Mouse (Mus musculus) liver, embryonic 15.5 days (tissue): ENCODE measurements around the gene Klhl23. TPM values are rescaled to one million over a fixed set of nuclear protein-coding genes. Genes with fewer than 3 reads are reported as not detected.

Experiments
- ATAC-seq: fragments of 200-750 bp; cut with Nextera tagmentation; 2 replicates; pipeline ENCODE4 v1.8.0; 2017; ENCODE audit warnings: moderate number of reproducible peaks, mild to moderate bottlenecking, moderate library complexity; ENCODE audit not compliant: insufficient read depth
- H3K27ac ChIP-seq: fragments of 300-500 bp; sonication (generic); replicated peaks from 2 replicates; pipeline ENCODE4 v1.5.1; 2015; ENCODE audit warnings: mild to moderate bottlenecking, inconsistent platforms
- H3K27me3 ChIP-seq: fragments of 300-500 bp; sonication (generic); 2 replicates; pipeline ENCODE4 v1.6.1; 2015; ENCODE audit warnings: mild to moderate bottlenecking, inconsistent platforms
- H3K36me3 ChIP-seq: fragments of 300-500 bp; sonication (generic); replicated peaks from 2 replicates; pipeline ENCODE4 v1.6.1; 2015; ENCODE audit warnings: moderate library complexity, mild to moderate bottlenecking, inconsistent platforms
- H3K4me1 ChIP-seq: fragments of 300-500 bp; sonication (generic); replicated peaks from 2 replicates; pipeline ENCODE4 v1.6.1; 2015; ENCODE audit warnings: inconsistent platforms
- H3K4me2 ChIP-seq: fragments of 300-500 bp; sonication (generic); 2 replicates; pipeline ENCODE4 v1.6.1; 2015; ENCODE audit warnings: moderate library complexity, mild to moderate bottlenecking, inconsistent platforms
- H3K4me3 ChIP-seq: fragments of 300-500 bp; sonication (generic); replicated peaks from 2 replicates; pipeline ENCODE4 v1.5.1; 2015; ENCODE audit warnings: mild to moderate bottlenecking, inconsistent platforms
- H3K9ac ChIP-seq: fragments of 300-500 bp; sonication (generic); 2 replicates; pipeline ENCODE4 v1.6.1; 2015; ENCODE audit warnings: moderate library complexity, mild to moderate bottlenecking, inconsistent platforms
- H3K9me3 ChIP-seq: fragments of 300-500 bp; sonication (generic); replicated peaks from 2 replicates; pipeline ENCODE4 v1.6.1; 2016; ENCODE audit warnings: inconsistent platforms
- WGBS: fragments of 180-500 bp; shearing (Covaris S2); methylation state at CpG from one replicate; pipeline ENCODE4 v1.1.7; 2015; ENCODE audit warnings: mixed read lengths; ENCODE audit not compliant: insufficient replicate concordance; 5-methylcytosine and 5-hydroxymethylcytosine counted together
- polyA plus RNA-seq: library from polyadenylated mRNA; unstranded; fragments of >200 nt; fragmentation: Nextera tagmentation; extraction: Ambion mirVana; gene quantifications from 2 replicates; pipeline ENCODE4 v1.2.1, GENCODE M21; 2015

The Klhl23 gene
- polyA plus RNA-seq, 1 experiment from 2014 or later, result 19.4 TPM

DNA sequence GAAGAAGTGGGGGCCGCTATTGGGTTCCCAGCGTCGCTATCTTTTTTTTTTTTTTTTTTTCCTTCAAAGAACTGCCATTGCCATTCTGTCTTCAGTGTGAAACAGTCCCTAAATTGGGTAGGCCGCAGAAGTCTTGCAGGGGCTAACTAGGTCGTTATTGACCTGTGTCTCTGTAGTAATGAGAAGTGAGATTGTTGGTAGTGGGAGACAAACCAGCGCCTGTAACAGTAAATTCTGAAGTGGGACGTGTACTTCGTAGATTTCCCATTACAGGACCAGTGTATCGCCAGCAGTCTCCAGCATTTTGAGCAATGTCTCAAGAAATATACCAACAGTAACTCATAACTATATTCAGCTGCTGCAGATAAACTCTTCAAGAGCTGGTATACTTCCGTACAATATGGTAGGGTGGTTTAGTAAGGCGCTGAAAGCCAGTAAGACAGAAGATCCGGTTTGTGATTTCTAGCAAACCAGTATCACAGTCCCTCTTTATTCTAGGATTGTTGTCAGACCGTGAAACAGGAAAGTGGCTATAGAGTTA, 40.4 kb downstream of the Klhl23 start:
- no peak for ATAC-seq

DNA sequence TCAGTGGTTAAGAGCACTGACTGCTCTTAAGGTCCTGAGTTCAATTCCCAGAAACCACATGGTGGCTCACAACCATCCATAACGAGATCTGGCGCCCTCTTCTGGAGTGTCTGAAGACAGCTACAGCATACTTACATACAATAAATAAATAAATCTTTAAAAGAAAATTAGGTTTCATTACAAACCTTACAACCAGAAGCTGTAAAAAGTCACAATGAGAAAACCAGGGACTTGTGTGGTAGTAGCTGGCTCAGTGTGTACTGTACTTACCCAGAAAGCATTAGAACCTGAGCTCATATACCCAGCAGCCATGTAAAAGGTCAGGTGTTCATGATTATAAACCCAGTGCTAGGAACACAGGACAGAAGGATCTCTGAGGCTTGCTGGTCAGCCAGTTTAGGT, 62.2 kb downstream of the Klhl23 start:
- no peak for ATAC-seq
- 33% methylated on average over 2 of the region's 2 CpGs for WGBS
- H3K27me3 ChIP-seq, result no peaks in the 10 kb centered on the region
- peaks cover 19% of the 10 kb centered on the region for H3K4me1 ChIP-seq
- H3K36me3 ChIP-seq, result peaks cover 12% of the 10 kb centered on the region; the same call in 1 of the 2 replicates
- peak overlapping the region; percentile 82 for H3K4me3 ChIP-seq
- H3K9me3 ChIP-seq, result no peaks in the 10 kb centered on the region
- H3K27ac ChIP-seq, result peak overlapping the region; percentile 76
- peak overlapping the region; percentile 78 for H3K4me2 ChIP-seq
- peak overlapping the region; percentile 93; the same call in 1 of the 2 replicates for H3K9ac ChIP-seq

More for the DNA sequence above, 40.4 kb downstream of the Klhl23 start:
- Histone ChIP-seq H3K4me1 (peaks cover 25% of the 10 kb centered on the region), H3K9ac (peak overlapping the region; percentile 99), H3K36me3 (peaks cover 31% of the 10 kb centered on the region), H3K4me2 (peak overlapping the region; percentile 86), H3K4me3 (peak overlapping the region; percentile 95), H3K9me3 (no peaks in the 10 kb centered on the region), H3K27me3 (no peaks in the 10 kb centered on the region), H3K27ac (peak overlapping the region; percentile 91)
- WGBS, result under 1% methylated on average over 13 of the region's 13 CpGs

DNA sequence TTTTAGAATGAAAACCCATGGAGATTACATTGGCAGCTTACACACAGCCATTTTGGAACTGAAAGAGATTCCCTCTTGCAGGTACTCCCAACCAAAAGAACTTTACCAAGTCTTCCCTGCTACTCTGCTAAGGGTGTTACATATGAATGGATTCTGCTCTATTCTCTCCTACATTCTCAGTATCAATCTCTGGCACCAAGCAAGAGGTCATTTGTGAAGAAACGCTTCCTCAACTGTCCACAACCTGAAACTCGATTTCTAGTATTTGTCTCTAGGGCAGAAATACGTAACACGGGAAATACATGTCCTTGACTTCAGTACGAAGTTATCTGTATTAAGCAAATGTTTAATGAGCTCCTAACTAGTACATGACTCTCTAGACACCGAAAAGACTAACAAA, 62.8 kb downstream of the Klhl23 start:
- 0 out of 2 replicates have a peak, but pooled peaks cover 6% of the 10 kb centered on the region for H3K36me3 ChIP-seq
- peak overlapping the region; percentile 78 for H3K4me2 ChIP-seq
- H3K4me1 ChIP-seq, result peaks cover 19% of the 10 kb centered on the region
- peak overlapping the region; percentile 93 for H3K9ac ChIP-seq
- ATAC-seq, result no peak
- H3K27me3 ChIP-seq, result no peaks in the 10 kb centered on the region
- H3K4me3 ChIP-seq, result peak overlapping the region; percentile 82
- 21% methylated on average over 6 of the region's 6 CpGs for WGBS
- peak overlapping the region; percentile 76 for H3K27ac ChIP-seq
- no peaks in the 10 kb centered on the region for H3K9me3 ChIP-seq

DNA sequence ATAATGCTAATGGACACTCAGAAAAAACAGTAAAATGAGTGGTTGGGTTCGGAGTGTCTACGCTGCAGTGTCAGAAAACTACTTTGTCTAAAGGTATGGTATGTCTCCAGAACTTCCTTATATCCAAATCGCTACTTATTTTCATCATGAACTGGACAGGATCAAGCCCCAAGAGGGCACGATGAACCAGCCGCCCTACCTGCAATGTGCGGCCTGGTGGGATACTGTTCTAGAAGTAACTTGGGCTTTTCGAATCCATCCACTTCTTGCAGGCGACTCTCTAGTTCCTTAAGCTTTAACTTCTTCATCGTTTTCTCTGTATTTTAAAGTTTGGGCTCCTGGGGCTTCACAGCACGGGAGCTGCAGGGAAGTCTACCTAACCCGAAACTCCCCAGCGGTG, 63.3 kb downstream of the Klhl23 start:
- ATAC-seq, result peak; percentile 59
- Histone ChIP-seq H3K27me3 (no peaks in the 10 kb centered on the region), H3K9me3 (no peaks in the 10 kb centered on the region), H3K4me2 (peak overlapping the region; percentile 78), H3K4me3 (peak overlapping the region; percentile 82), H3K9ac (peak overlapping the region; percentile 93), H3K36me3 (0 out of 2 replicates have a peak, but pooled peaks cover 3% of the 10 kb centered on the region), H3K4me1 (peaks cover 19% of the 10 kb centered on the region), H3K27ac (peak overlapping the region; percentile 76)
- WGBS, result 1% methylated on average over 12 of the region's 12 CpGs

DNA sequence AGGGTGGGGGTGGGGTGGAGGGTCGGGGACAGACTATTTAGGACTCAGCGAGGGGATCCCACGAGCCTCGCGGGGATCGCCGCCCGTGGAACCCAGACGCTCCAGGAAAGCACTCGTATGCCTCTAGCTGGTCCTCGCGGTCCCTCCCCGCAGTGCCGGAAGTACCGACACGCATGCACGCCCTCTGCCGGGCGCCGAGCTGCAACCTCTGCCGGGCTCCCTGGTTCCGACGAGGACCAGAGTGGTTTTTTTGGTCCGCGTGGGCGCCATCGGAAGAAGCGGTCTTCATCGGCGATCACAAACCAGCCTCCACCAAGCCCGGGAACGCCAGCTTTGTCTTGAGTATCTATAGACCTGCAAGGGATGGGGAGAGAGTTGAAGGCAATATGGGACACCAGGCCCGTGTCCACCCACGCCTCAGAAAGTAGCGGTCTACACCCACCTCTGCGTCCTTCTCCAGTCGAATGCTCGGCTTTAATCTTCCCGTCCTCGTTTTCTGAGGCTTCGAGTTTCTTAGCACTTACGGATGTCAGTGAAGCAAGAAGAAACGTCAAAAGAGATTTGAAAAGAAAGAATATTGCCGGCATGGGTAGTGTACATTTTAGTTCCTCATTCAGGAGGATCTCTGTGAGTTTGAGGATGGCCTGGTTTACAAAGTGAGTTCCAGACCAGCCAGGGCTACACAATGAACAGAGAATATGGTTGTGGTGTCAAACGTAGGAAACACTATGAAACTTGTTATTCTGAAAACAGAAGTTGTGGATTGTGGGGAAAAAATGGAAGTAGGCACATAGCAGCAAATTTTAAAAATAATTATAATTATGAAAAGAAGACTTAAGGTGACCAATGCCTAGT, 63.9 kb downstream of the Klhl23 start, which contains the start of gene Mettl5:
Gene Mettl5 (minus strand): TSS at position 165 of the 855 bp plus-strand sequence.
- under 1% methylated on average over 45 of the region's 45 CpGs for WGBS

More for the DNA sequence above, 63.9 kb downstream of the Klhl23 start, which contains the start of gene Mettl5:
- peak within 1 kb of the TSS; percentile 78 for H3K4me2 ChIP-seq
- H3K9me3 ChIP-seq, result no peaks in the 10 kb centered on the region
- H3K27ac ChIP-seq, result peak within 1 kb of the TSS; percentile 76
- H3K4me1 ChIP-seq, result peaks cover 20% of the 10 kb centered on the region
- H3K27me3 ChIP-seq, result no peaks in the 10 kb centered on the region
- 0 out of 2 replicates have a peak, but pooled peaks cover 3% of the 10 kb centered on the region for H3K36me3 ChIP-seq
- peak within 1 kb of the TSS; percentile 82 for H3K4me3 ChIP-seq
- peak; percentile 98 for ATAC-seq
- H3K9ac ChIP-seq, result peak within 1 kb of the TSS; percentile 93

Other genes with a start within 250 kb of the Klhl23 start
- 0.05 and 0.12 TPM in 2 replicates for gene Lrp2, start 235.9 kb upstream of the Klhl23 start, polyA plus RNA-seq
- 2.8 and 3.5 TPM in 2 replicates for gene Bbs5, start 174.8 kb upstream of the Klhl23 start, polyA plus RNA-seq
- gene Klhl41, start 151.8 kb upstream of the Klhl23 start, polyA plus RNA-seq, result 0.66 and 1.5 TPM in 2 replicates
- 3.3 and 3.4 TPM in 2 replicates for gene Fastkd1, start 108.4 kb upstream of the Klhl23 start, polyA plus RNA-seq
- 48.2 and 51.8 TPM in 2 replicates for gene Ppig, start 99.4 kb upstream of the Klhl23 start, polyA plus RNA-seq
- 0.14 and 0.16 TPM in 2 replicates for gene Ccdc173, start 32.4 kb upstream of the Klhl23 start, polyA plus RNA-seq
- gene Phospho2, start 32.3 kb upstream of the Klhl23 start, polyA plus RNA-seq, result 11.1 and 11.4 TPM in 2 replicates
- gene Ssb, start 39.6 kb downstream of the Klhl23 start, polyA plus RNA-seq, result 108 and 133 TPM in 2 replicates
- 24.1 and 29.1 TPM in 2 replicates for gene Mettl5, start 63.7 kb downstream of the Klhl23 start, polyA plus RNA-seq
- gene Ubr3, start 75.3 kb downstream of the Klhl23 start, polyA plus RNA-seq, result 5.5 and 5.6 TPM in 2 replicates
- gene Myo3b, start 217.2 kb downstream of the Klhl23 start, polyA plus RNA-seq, result not detected in 2 replicates